In genomic region chr7:35120146-35120691, GRCm38 (mm10) we compare ENCODE assay signal across 7 mouse cellular contexts. TPM values are rescaled to one million over a fixed set of nuclear protein-coding genes. Genes with fewer than 3 reads are reported as not detected.
DNase-seq lines count a peak whose midpoint lies in the region; ATAC-seq and TF ChIP-seq lines count a peak whose summit lies in the region.

No protein-coding gene starts in this region.

- H3K36me3 ChIP-seq in G1E (replicated peaks) = no peaks in the 10 kb centered on the region
- no peaks in the 10 kb centered on the region for H3K36me3 ChIP-seq in embryonic facial prominence, embryonic 14.5 days (ENCODE audit: control insufficient read depth, insufficient read depth, low read length)
- no peaks in the 10 kb centered on the region for H3K36me3 ChIP-seq in myocyte (ENCODE audit: control insufficient read depth, insufficient read depth)

- peak overlapping the region; percentile 70 for H3ac ChIP-seq in myocyte (ENCODE audit: control insufficient read depth, insufficient read length)

- no peak for DNase-seq in G1E (ENCODE audit: low spot score)
- peak; percentile 52 for DNase-seq in ZHBTc4 (ENCODE audit: low read depth, low spot score)
- no peak for DNase-seq in embryonic facial prominence, embryonic 14.5 days (ENCODE audit: low spot score)
- peak; percentile 40 to 56 for DNase-seq in heart, postnatal 14 days
- DNase-seq in kidney, postnatal 36 days = peak; percentile 85 to 86
- no peak for DNase-seq in thymus, postnatal 36 days

- peak overlapping the region; percentile 70 for H3K9ac ChIP-seq in embryonic facial prominence, embryonic 14.5 days (ENCODE audit: low read depth, low read length)

- H3K4me2 ChIP-seq in embryonic facial prominence, embryonic 14.5 days (ENCODE audit: low read depth, low read length) = peak overlapping the region; percentile 97
- H3K4me2 ChIP-seq in myocyte (ENCODE audit: low read depth) = peak overlapping the region; percentile 40

- no peaks in the 10 kb centered on the region for H3K4me1 ChIP-seq in G1E (ENCODE audit: insufficient read depth, low read depth, low read length)
- peaks cover 11% of the 10 kb centered on the region for H3K4me1 ChIP-seq in embryonic facial prominence, embryonic 14.5 days (ENCODE audit: control insufficient read depth, insufficient read depth, low read length)

- peak overlapping the region; percentile 7; the same call in 1 of the 2 replicates for H3K4me3 ChIP-seq in G1E (ENCODE audit: low read depth, low read length)
- peak overlapping the region; percentile 63 for H3K4me3 ChIP-seq in embryonic facial prominence, embryonic 14.5 days (ENCODE audit: low read depth, low read length)
- H3K4me3 ChIP-seq in myocyte = peak overlapping the region; percentile 35

- 2% methylated on average over 35 of the region's 53 CpGs for WGBS in embryonic facial prominence, embryonic 14.5 days

- no peak for ATAC-seq in G1E (ENCODE audit: extremely low read depth, insufficient number of reproducible peaks, low FRiP score, poor library complexity, severe bottlenecking)
- no peak for ATAC-seq in embryonic facial prominence, embryonic 14.5 days (ENCODE audit: low read depth)

- no peak for TF ChIP-seq CTCF in G1E (IDR thresholded peaks at IDR 0.05; ENCODE audit: low read depth, low read length)

- peaks cover 30% of the 10 kb centered on the region for H3K9me3 ChIP-seq in G1E (replicated peaks)
- no peaks in the 10 kb centered on the region for H3K9me3 ChIP-seq in embryonic facial prominence, embryonic 14.5 days (ENCODE audit: control insufficient read depth, low read length)

- H3K79me2 ChIP-seq in myocyte (ENCODE audit: control insufficient read depth, insufficient read depth) = no peaks in the 10 kb centered on the region

- intact Hi-C loops in heart, postnatal 14 days (cut with DNase I) = loop anchor here (5.0 kb wide), 1 partner anchor 147 kb away; no protein-coding TSS in a partner anchor

- no peaks in the 10 kb centered on the region; the same call in 1 of the 2 replicates for H3K27me3 ChIP-seq in G1E (ENCODE audit: insufficient read depth, low read length)
- peaks cover 51% of the 10 kb centered on the region for H3K27me3 ChIP-seq in embryonic facial prominence, embryonic 14.5 days (replicated peaks; ENCODE audit: control insufficient read depth, insufficient read depth, low read length)
- H3K27me3 ChIP-seq in myocyte (ENCODE audit: control insufficient read depth, insufficient read depth, insufficient read length) = no peaks in the 10 kb centered on the region

- TF ChIP-seq POLR2A in myocyte (IDR thresholded peaks at IDR 0.05; ENCODE audit: insufficient read length, low read depth) = no peak

- H3K27ac ChIP-seq in embryonic facial prominence, embryonic 14.5 days (replicated peaks; ENCODE audit: low read depth, low read length) = no peak overlapping the region

TF ChIP-seq in myocyte, 11 proteins besides CTCF, POLR2A, EP300 and RAD21:
- TF ChIP-seq MYOG (IDR thresholded peaks at IDR 0.05; ENCODE audit: control insufficient read depth in 1 of 3, insufficient read depth in 1 of 3, insufficient read length in 2 of 3, low read depth in 2 of 3) (peak in 2 of 3 experiments; percentile 70 to 78), MYOD1 (IDR thresholded peaks at IDR 0.05; ENCODE audit: control insufficient read depth in 1 of 3, insufficient read length in 2 of 3, low read depth in 2 of 3) (peak in 2 of 3 experiments; percentile 51 to 63), TCF3 (IDR thresholded peaks at IDR 0.05; ENCODE audit: insufficient read length, low read depth) (no peak)

RNA-seq across cellular contexts. Expression of gene Cebpa, which starts 1.1 kb away (rescaled TPM):
- total RNA-seq in G1E (2014; fragmentation: Nextera tagmentation) (not detected in 2 replicates), G1E (2017) (not detected in 2 replicates)
- polyA plus RNA-seq in G1E (2012) (0.02 and 0.04 TPM in 2 replicates), myocyte (2012; fragmentation: generic; extraction: Trizol) (7.7 TPM)
- 8.7 and 10.9 TPM in 2 replicates for polyA plus RNA-seq in embryonic facial prominence, embryonic 14.5 days (2014; fragmentation: Nextera tagmentation; extraction: Ambion mirVana)
- total RNA-seq in heart, postnatal 14 days (2021) = 10 to 100 TPM in 1 of 2 experiments, 1 to 10 TPM in 1; 5.2 to 11.5 TPM

Comparison
In these comparisons a context has a peak if more than half of its experiments do, and no peak if none do; other contexts are left out.
1. DNase-seq: peak in ZHBTc4 (single experiment), heart, postnatal 14 days (2 of 2) and kidney, postnatal 36 days (2 of 2); none in G1E (single experiment), embryonic facial prominence, embryonic 14.5 days (single experiment) and thymus, postnatal 36 days (0 of 2).
2. H3K4me3 ChIP-seq: peak in every context shown above with its lines; median percentile 63 in embryonic facial prominence, embryonic 14.5 days; 35 in myocyte; 7 in G1E.